Mouse (Mus musculus) embryo, embryonic 11.5 days (tissue): ENCODE data around the gene Olfr860.
"Not testable (repeated sequence)": the region's sequence is repeated elsewhere in the genome, so short reads cannot be mapped to it uniquely, and the experiment has no call there.

Experiments
- DNase-seq: peaks from one replicate; pipeline ENCODE4 v3.0.0-alpha.2; 2012; ENCODE audit warnings: low read depth, low spot score

The Olfr860 gene

DNA sequence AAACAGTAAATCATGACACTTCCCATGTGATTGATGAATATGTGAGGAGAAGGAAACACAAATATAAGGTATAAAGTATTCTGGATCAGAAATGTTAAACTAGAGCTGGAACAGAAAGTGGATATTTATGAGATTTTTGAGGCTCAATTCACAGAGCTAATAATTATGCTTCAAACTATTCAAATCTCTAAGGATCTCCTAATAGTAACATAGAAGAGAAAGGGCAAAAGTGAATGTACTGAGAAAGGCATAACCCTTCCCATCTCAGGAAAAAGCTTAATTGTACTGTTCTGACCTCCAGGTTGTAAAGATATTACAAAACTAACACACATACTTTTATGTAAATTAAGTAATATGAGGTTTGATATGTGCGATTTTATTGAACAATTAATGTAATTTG lies at the start of gene Olfr860:
Gene Olfr860, minus strand, starts transcription at position 101 of the 400 bp plus-strand sequence.
- DNase-seq = no peak

DNA sequence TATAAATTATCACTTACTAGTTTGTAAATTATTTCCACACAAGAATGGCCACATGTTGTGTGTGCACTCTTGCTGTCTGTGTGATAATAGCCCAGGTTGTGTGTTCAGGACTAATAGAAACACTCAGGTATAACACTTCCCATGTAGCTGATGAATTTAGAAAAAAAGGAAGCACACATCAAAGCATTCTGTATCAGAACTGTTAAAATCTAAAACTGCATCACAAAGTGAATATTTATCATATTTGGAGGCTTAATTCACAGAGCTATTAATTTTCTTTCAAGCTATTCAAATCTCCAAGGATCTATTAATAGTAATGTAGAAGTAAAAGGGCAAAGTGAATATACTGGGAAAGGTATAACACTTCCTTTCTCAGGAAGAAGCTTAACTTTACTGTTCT lies 38.4 kb upstream of the Olfr860 start, which contains the start of gene Olfr862:
Gene Olfr862, minus strand, starts transcription at position 101 of the 400 bp plus-strand sequence.
- no peak for DNase-seq

GRCm38 (mm10) chr9:19804606-19805005 lies 44.9 kb downstream of the Olfr860 start, which contains the start of gene Olfr859:
Gene Olfr859, plus strand, starts transcription at chr9:19804906.
- not testable (repeated sequence) for DNase-seq

DNA sequence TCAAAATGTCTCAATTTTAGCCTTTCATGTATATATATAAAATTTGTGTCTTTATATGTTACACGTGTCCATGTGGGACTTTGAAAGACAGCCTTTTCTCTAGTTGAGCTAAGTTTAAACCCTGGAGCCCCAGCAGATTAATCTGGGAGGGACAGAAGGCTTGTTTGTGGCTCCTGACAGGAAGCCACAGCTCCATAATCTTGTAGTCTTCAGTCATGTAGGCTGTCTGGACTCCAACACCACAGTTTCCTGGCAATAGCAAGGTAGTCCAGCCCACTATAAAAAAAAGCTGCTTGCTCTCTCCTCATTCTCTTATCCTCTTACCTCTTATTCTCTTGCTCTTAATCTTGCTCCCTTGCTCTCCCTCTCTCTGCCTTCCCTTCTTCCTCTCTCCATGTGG lies 46.5 kb downstream of the Olfr860 start:
- DNase-seq = no peak
